Mouse (Mus musculus): Measurements from ENCODE around the gene Srsf2. TPM values are rescaled to one million over a fixed set of nuclear protein-coding genes. Genes with fewer than 3 reads are reported as not detected.

Gene Srsf2
- polyA plus RNA-seq, 1 experiment from 2014 or later = 1,044 TPM

GRCm38 (mm10) chr11:116806136-116807071, 46.5 kb downstream of the Srsf2 start:
- Histone ChIP-seq H3K36me3 (ENCODE audit: control insufficient read depth, insufficient read depth, low read length) (no peaks in the 10 kb centered on the region), H3K9ac (ENCODE audit: low read length) (no peak overlapping the region), H3K4me2 (ENCODE audit: low read depth, severe bottlenecking) (no peak overlapping the region), H3K27me3 (ENCODE audit: control insufficient read depth, insufficient read depth, low read length) (no peaks in the 10 kb centered on the region), H3K4me3 (ENCODE audit: low read depth, low read length) (no peak overlapping the region), H3K9me3 (ENCODE audit: control insufficient read depth, low read length) (no peaks in the 10 kb centered on the region), H3K27ac (replicated peaks; ENCODE audit: low read depth, low read length) (no peak overlapping the region), H3K4me1 (ENCODE audit: control insufficient read depth, insufficient read depth, low read length) (peaks cover 9% of the 10 kb centered on the region)
- 86% methylated on average over 15 of the region's 15 CpGs for WGBS
- ATAC-seq (ENCODE audit: insufficient number of reproducible peaks, low FRiP score, low TSS enrichment, low read depth) (no peak), DNase-seq (ENCODE audit: low spot score) (no peak)

- DNase-seq (ENCODE audit: low spot score) (no peak), ATAC-seq (ENCODE audit: insufficient number of reproducible peaks, low FRiP score, low TSS enrichment, low read depth) (no peak)
- H3K4me2 ChIP-seq (ENCODE audit: low read depth, severe bottlenecking) = no peak overlapping the region
- H3K27ac ChIP-seq (replicated peaks; ENCODE audit: low read depth, low read length) = no peak overlapping the region
- H3K9me3 ChIP-seq (ENCODE audit: control insufficient read depth, low read length) = no peaks in the 10 kb centered on the region
- H3K9ac ChIP-seq (ENCODE audit: low read length) = no peak overlapping the region
- no peaks in the 10 kb centered on the region for H3K27me3 ChIP-seq (ENCODE audit: control insufficient read depth, insufficient read depth, low read length)
- no peaks in the 10 kb centered on the region for H3K36me3 ChIP-seq (ENCODE audit: control insufficient read depth, insufficient read depth, low read length)
- H3K4me3 ChIP-seq (ENCODE audit: low read depth, low read length) = no peak overlapping the region
- 88% methylated on average over 5 of the region's 5 CpGs for WGBS
- H3K4me1 ChIP-seq (ENCODE audit: control insufficient read depth, insufficient read depth, low read length) = no peaks in the 10 kb centered on the region
Measured at GRCm38 (mm10) chr11:116802709-116803108, 50.2 kb downstream of the Srsf2 start.

- no peak for ATAC-seq (ENCODE audit: insufficient number of reproducible peaks, low FRiP score, low TSS enrichment, low read depth)
- no peak overlapping the region for H3K27ac ChIP-seq (replicated peaks; ENCODE audit: low read depth, low read length)
Measured at GRCm38 (mm10) chr11:116801106-116801505, 51.8 kb downstream of the Srsf2 start.

More at GRCm38 (mm10) chr11:116801106-116801505, 51.8 kb downstream of the Srsf2 start:
- Histone ChIP-seq H3K9me3 (ENCODE audit: control insufficient read depth, low read length) (no peaks in the 10 kb centered on the region), H3K36me3 (ENCODE audit: control insufficient read depth, insufficient read depth, low read length) (no peaks in the 10 kb centered on the region), H3K27me3 (ENCODE audit: control insufficient read depth, insufficient read depth, low read length) (no peaks in the 10 kb centered on the region), H3K9ac (ENCODE audit: low read length) (no peak overlapping the region), H3K4me3 (ENCODE audit: low read depth, low read length) (no peak overlapping the region), H3K4me2 (ENCODE audit: low read depth, severe bottlenecking) (no peak overlapping the region), H3K4me1 (ENCODE audit: control insufficient read depth, insufficient read depth, low read length) (no peaks in the 10 kb centered on the region)
- WGBS = 85% methylated on average over 5 of the region's 5 CpGs
- no peak for DNase-seq (ENCODE audit: low spot score)

Other genes with a start within 250 kb of the Srsf2 start
- gene Rhbdf2, start 226.1 kb downstream of the Srsf2 start, polyA plus RNA-seq (2014; fragmentation: Nextera tagmentation; extraction: Ambion mirVana) = 3.1 and 3.9 TPM in 2 replicates
- gene Prcd, start 199.6 kb downstream of the Srsf2 start, polyA plus RNA-seq (2014; fragmentation: Nextera tagmentation; extraction: Ambion mirVana) = 0.95 and 0.97 TPM in 2 replicates
- 2.3 and 2.8 TPM in 2 replicates for gene Cygb, start 198.8 kb downstream of the Srsf2 start, polyA plus RNA-seq (2014; fragmentation: Nextera tagmentation; extraction: Ambion mirVana)
- gene St6galnac1, start 77.6 kb downstream of the Srsf2 start, polyA plus RNA-seq (2014; fragmentation: Nextera tagmentation; extraction: Ambion mirVana) = not detected in 2 replicates
- gene Mxra7, start 25.0 kb downstream of the Srsf2 start, polyA plus RNA-seq (2014; fragmentation: Nextera tagmentation; extraction: Ambion mirVana) = 12.4 and 14.2 TPM in 2 replicates
- 61.3 and 68.0 TPM in 2 replicates for gene Mettl23, start 9.8 kb downstream of the Srsf2 start, polyA plus RNA-seq (2014; fragmentation: Nextera tagmentation; extraction: Ambion mirVana)
- 81.4 and 81.8 TPM in 2 replicates for gene Jmjd6, start 9.6 kb downstream of the Srsf2 start, polyA plus RNA-seq (2014; fragmentation: Nextera tagmentation; extraction: Ambion mirVana)
- 28.0 and 31.5 TPM in 2 replicates for gene Mfsd11, start 654 bp downstream of the Srsf2 start, polyA plus RNA-seq (2014; fragmentation: Nextera tagmentation; extraction: Ambion mirVana)
- 0.62 and 0.99 TPM in 2 replicates for gene Mgat5b, start 65.8 kb upstream of the Srsf2 start, polyA plus RNA-seq (2014; fragmentation: Nextera tagmentation; extraction: Ambion mirVana)

Measured in limb, embryonic 11.5 days (tissue).